Mouse (Mus musculus): ENCODE results near the gene Syncrip. TPM values are rescaled to one million over a fixed set of nuclear protein-coding genes. Genes with fewer than 3 reads are reported as not detected.
A peak's percentile ranks its signal among the peaks of the same experiment; 100 is the strongest.

Syncrip gene
- polyA plus RNA-seq, 1 experiment from 2014 or later: 73.8 TPM

GRCm38 (mm10) chr9:88524796-88525195, 42.4 kb upstream of the Syncrip start:
- Histone ChIP-seq H3K9me3 (replicated peaks; ENCODE audit: low read length) (no peaks in the 10 kb centered on the region), H3K4me3 (replicated peaks; ENCODE audit: low read depth, low read length) (no peak overlapping the region), H3K4me1 (replicated peaks; ENCODE audit: insufficient read depth, low read length) (no peaks in the 10 kb centered on the region), H3K4me2 (ENCODE audit: low read length) (no peak overlapping the region), H3K27ac (no peak overlapping the region), H3K36me3 (ENCODE audit: insufficient read depth, low read length) (no peaks in the 10 kb centered on the region), H3K27me3 (ENCODE audit: insufficient read depth, low read length) (no peaks in the 10 kb centered on the region), H3K9ac (ENCODE audit: low read depth, low read length) (no peak overlapping the region)
- DNase-seq (ENCODE audit: low spot score) (no peak), ATAC-seq (replicated peaks; ENCODE audit: low FRiP score, low read depth) (no peak)
- no peak for TF ChIP-seq CTCF (IDR thresholded peaks at IDR 0.05; ENCODE audit: low read depth)
- WGBS: 56% methylated on average over 3 of the region's 3 CpGs

GRCm38 (mm10) chr9:88524367-88524766, 42.0 kb upstream of the Syncrip start:
- no peak for TF ChIP-seq CTCF (IDR thresholded peaks at IDR 0.05; ENCODE audit: low read depth)
- H3K27me3 ChIP-seq (ENCODE audit: insufficient read depth, low read length): no peaks in the 10 kb centered on the region
- H3K9me3 ChIP-seq (replicated peaks; ENCODE audit: low read length): no peaks in the 10 kb centered on the region
- no peaks in the 10 kb centered on the region for H3K4me1 ChIP-seq (replicated peaks; ENCODE audit: insufficient read depth, low read length)
- no peak overlapping the region for H3K4me3 ChIP-seq (replicated peaks; ENCODE audit: low read depth, low read length)
- H3K4me2 ChIP-seq (ENCODE audit: low read length): no peak overlapping the region
- no peak overlapping the region for H3K27ac ChIP-seq
- H3K9ac ChIP-seq (ENCODE audit: low read depth, low read length): no peak overlapping the region
- ATAC-seq (replicated peaks; ENCODE audit: low FRiP score, low read depth) (no peak), DNase-seq (ENCODE audit: low spot score) (no peak)
- H3K36me3 ChIP-seq (ENCODE audit: insufficient read depth, low read length): no peaks in the 10 kb centered on the region
- WGBS: 92% methylated on average over 2 of the region's 2 CpGs

- no peak for TF ChIP-seq CTCF (IDR thresholded peaks at IDR 0.05; ENCODE audit: low read depth)
- no peaks in the 10 kb centered on the region for H3K9me3 ChIP-seq (replicated peaks; ENCODE audit: low read length)
- ATAC-seq (replicated peaks; ENCODE audit: low FRiP score, low read depth): no peak; the same call in 1 of the 2 replicates
Observed at GRCm38 (mm10) chr9:88523335-88523668, 40.9 kb upstream of the Syncrip start.

GRCm38 (mm10) chr9:88522569-88523334, 40.4 kb upstream of the Syncrip start:
- WGBS: under 1% methylated on average over 69 of the region's 69 CpGs
- peak; percentile 43 for TF ChIP-seq CTCF (IDR thresholded peaks at IDR 0.05; ENCODE audit: low read depth)
- ATAC-seq (replicated peaks; ENCODE audit: low FRiP score, low read depth): peak; percentile 92

More at GRCm38 (mm10) chr9:88523335-88523668, 40.9 kb upstream of the Syncrip start:
- H3K4me2 ChIP-seq (ENCODE audit: low read length): peak overlapping the region; percentile 78
- no peaks in the 10 kb centered on the region for H3K27me3 ChIP-seq (ENCODE audit: insufficient read depth, low read length)
- no peaks in the 10 kb centered on the region for H3K4me1 ChIP-seq (replicated peaks; ENCODE audit: insufficient read depth, low read length)
- DNase-seq (ENCODE audit: low spot score): no peak
- peak overlapping the region; percentile 60 for H3K27ac ChIP-seq
- no peaks in the 10 kb centered on the region for H3K36me3 ChIP-seq (ENCODE audit: insufficient read depth, low read length)
- H3K4me3 ChIP-seq (replicated peaks; ENCODE audit: low read depth, low read length): peak overlapping the region; percentile 75
- WGBS: under 1% methylated on average over 16 of the region's 16 CpGs
- H3K9ac ChIP-seq (ENCODE audit: low read depth, low read length): peak overlapping the region; percentile 56

GRCm38 (mm10) chr9:88521961-88522568, 39.7 kb upstream of the Syncrip start:
- H3K27me3 ChIP-seq (ENCODE audit: insufficient read depth, low read length): no peaks in the 10 kb centered on the region
- H3K27ac ChIP-seq: peak overlapping the region; percentile 84
- DNase-seq (ENCODE audit: low spot score): peak; percentile 33
- peak overlapping the region; percentile 71 for H3K4me2 ChIP-seq (ENCODE audit: low read length)
- no peaks in the 10 kb centered on the region for H3K36me3 ChIP-seq (ENCODE audit: insufficient read depth, low read length)
- no peaks in the 10 kb centered on the region for H3K4me1 ChIP-seq (replicated peaks; ENCODE audit: insufficient read depth, low read length)
- H3K9me3 ChIP-seq (replicated peaks; ENCODE audit: low read length): no peaks in the 10 kb centered on the region
- peak overlapping the region; percentile 83 for H3K9ac ChIP-seq (ENCODE audit: low read depth, low read length)
- peak overlapping the region; percentile 75 for H3K4me3 ChIP-seq (replicated peaks; ENCODE audit: low read depth, low read length)
- no peak for TF ChIP-seq CTCF (IDR thresholded peaks at IDR 0.05; ENCODE audit: low read depth)
- ATAC-seq (replicated peaks; ENCODE audit: low FRiP score, low read depth): no peak
- under 1% methylated on average over 10 of the region's 10 CpGs for WGBS

More at GRCm38 (mm10) chr9:88522569-88523334, 40.4 kb upstream of the Syncrip start:
- H3K4me2 ChIP-seq (ENCODE audit: low read length): peak overlapping the region; percentile 78
- peak overlapping the region; percentile 83 for H3K9ac ChIP-seq (ENCODE audit: low read depth, low read length)
- no peaks in the 10 kb centered on the region for H3K9me3 ChIP-seq (replicated peaks; ENCODE audit: low read length)
- H3K4me3 ChIP-seq (replicated peaks; ENCODE audit: low read depth, low read length): peak overlapping the region; percentile 75
- no peaks in the 10 kb centered on the region for H3K36me3 ChIP-seq (ENCODE audit: insufficient read depth, low read length)
- no peaks in the 10 kb centered on the region for H3K4me1 ChIP-seq (replicated peaks; ENCODE audit: insufficient read depth, low read length)
- DNase-seq (ENCODE audit: low spot score): peak; percentile 99
- H3K27me3 ChIP-seq (ENCODE audit: insufficient read depth, low read length): no peaks in the 10 kb centered on the region
- peak overlapping the region; percentile 84 for H3K27ac ChIP-seq

GRCm38 (mm10) chr9:88520849-88521483, 38.6 kb upstream of the Syncrip start:
- Histone ChIP-seq H3K27ac (no peak overlapping the region), H3K4me3 (replicated peaks; ENCODE audit: low read depth, low read length) (0 out of 2 replicates have a peak overlapping the region, but pooled peaks have one; percentile 75), H3K27me3 (ENCODE audit: insufficient read depth, low read length) (no peaks in the 10 kb centered on the region), H3K4me2 (ENCODE audit: low read length) (peak overlapping the region; percentile 71), H3K36me3 (ENCODE audit: insufficient read depth, low read length) (no peaks in the 10 kb centered on the region), H3K4me1 (replicated peaks; ENCODE audit: insufficient read depth, low read length) (no peaks in the 10 kb centered on the region), H3K9ac (ENCODE audit: low read depth, low read length) (no peak overlapping the region), H3K9me3 (replicated peaks; ENCODE audit: low read length) (no peaks in the 10 kb centered on the region)
- DNase-seq (ENCODE audit: low spot score): no peak
- ATAC-seq (replicated peaks; ENCODE audit: low FRiP score, low read depth): no peak
- no peak for TF ChIP-seq CTCF (IDR thresholded peaks at IDR 0.05; ENCODE audit: low read depth)
- WGBS: 23% methylated on average over 4 of the region's 4 CpGs

Data from kidney, postnatal 0 days (tissue).